Mouse (Mus musculus): ENCODE results near the gene Olfr1065. TPM values are rescaled to one million over a fixed set of nuclear protein-coding genes. Genes with fewer than 3 reads are reported as not detected.

Gene Olfr1065
- polyA plus RNA-seq, 1 experiment from 2014 or later = not detected

Other genes starting within 250 kb of the Olfr1065 start
- not detected in 2 replicates for gene Olfr1045, start 247.6 kb downstream of the Olfr1065 start, polyA plus RNA-seq (2015; fragmentation: Nextera tagmentation; extraction: Ambion mirVana)
- not detected in 2 replicates for gene Olfr1046, start 231.3 kb downstream of the Olfr1065 start, polyA plus RNA-seq (2015; fragmentation: Nextera tagmentation; extraction: Ambion mirVana)
- gene Olfr1047, start 219.2 kb downstream of the Olfr1065 start, polyA plus RNA-seq (2015; fragmentation: Nextera tagmentation; extraction: Ambion mirVana) = not detected in 2 replicates
- not detected in 2 replicates for gene Olfr1048, start 210.3 kb downstream of the Olfr1065 start, polyA plus RNA-seq (2015; fragmentation: Nextera tagmentation; extraction: Ambion mirVana)
- not detected in 2 replicates for gene Olfr1049, start 192.3 kb downstream of the Olfr1065 start, polyA plus RNA-seq (2015; fragmentation: Nextera tagmentation; extraction: Ambion mirVana)
- gene Olfr1051, start 171.5 kb downstream of the Olfr1065 start, polyA plus RNA-seq (2015; fragmentation: Nextera tagmentation; extraction: Ambion mirVana) = not detected in 2 replicates
- not detected in 2 replicates for gene Olfr1052, start 158.1 kb downstream of the Olfr1065 start, polyA plus RNA-seq (2015; fragmentation: Nextera tagmentation; extraction: Ambion mirVana)
- not detected in 2 replicates for gene Olfr1053, start 135.3 kb downstream of the Olfr1065 start, polyA plus RNA-seq (2015; fragmentation: Nextera tagmentation; extraction: Ambion mirVana)
- not detected in 2 replicates for gene Olfr1054, start 115.2 kb downstream of the Olfr1065 start, polyA plus RNA-seq (2015; fragmentation: Nextera tagmentation; extraction: Ambion mirVana)
- gene Olfr1055, start 100.3 kb downstream of the Olfr1065 start, polyA plus RNA-seq (2015; fragmentation: Nextera tagmentation; extraction: Ambion mirVana) = not detected in 2 replicates
- gene Olfr1056, start 88.1 kb downstream of the Olfr1065 start, polyA plus RNA-seq (2015; fragmentation: Nextera tagmentation; extraction: Ambion mirVana) = not detected in 2 replicates
- gene Olfr1057, start 72.2 kb downstream of the Olfr1065 start, polyA plus RNA-seq (2015; fragmentation: Nextera tagmentation; extraction: Ambion mirVana) = not detected in 2 replicates
- gene Olfr1058, start 62.0 kb downstream of the Olfr1065 start, polyA plus RNA-seq (2015; fragmentation: Nextera tagmentation; extraction: Ambion mirVana) = not detected in 2 replicates
- not detected in 2 replicates for gene Olfr1061, start 36.5 kb downstream of the Olfr1065 start, polyA plus RNA-seq (2015; fragmentation: Nextera tagmentation; extraction: Ambion mirVana)
- gene Olfr1062, start 23.8 kb downstream of the Olfr1065 start, polyA plus RNA-seq (2015; fragmentation: Nextera tagmentation; extraction: Ambion mirVana) = not detected in 2 replicates
- not detected in 2 replicates for gene Olfr1066, start 5.7 kb upstream of the Olfr1065 start, polyA plus RNA-seq (2015; fragmentation: Nextera tagmentation; extraction: Ambion mirVana)
- not detected in 2 replicates for gene Olfr228, start 36.8 kb upstream of the Olfr1065 start, polyA plus RNA-seq (2015; fragmentation: Nextera tagmentation; extraction: Ambion mirVana)
- not detected in 2 replicates for gene Olfr1076, start 57.9 kb upstream of the Olfr1065 start, polyA plus RNA-seq (2015; fragmentation: Nextera tagmentation; extraction: Ambion mirVana)
- gene Olfr1079, start 91.9 kb upstream of the Olfr1065 start, polyA plus RNA-seq (2015; fragmentation: Nextera tagmentation; extraction: Ambion mirVana) = not detected in 2 replicates
- gene Olfr1080, start 107.6 kb upstream of the Olfr1065 start, polyA plus RNA-seq (2015; fragmentation: Nextera tagmentation; extraction: Ambion mirVana) = not detected in 2 replicates
- not detected in 2 replicates for gene Olfr1082, start 148.4 kb upstream of the Olfr1065 start, polyA plus RNA-seq (2015; fragmentation: Nextera tagmentation; extraction: Ambion mirVana)
- gene Olfr1084, start 189.1 kb upstream of the Olfr1065 start, polyA plus RNA-seq (2015; fragmentation: Nextera tagmentation; extraction: Ambion mirVana) = not detected in 2 replicates
- not detected in 2 replicates for gene Olfr1085, start 211.4 kb upstream of the Olfr1065 start, polyA plus RNA-seq (2015; fragmentation: Nextera tagmentation; extraction: Ambion mirVana)
- not detected in 2 replicates for gene Olfr1086, start 229.5 kb upstream of the Olfr1065 start, polyA plus RNA-seq (2015; fragmentation: Nextera tagmentation; extraction: Ambion mirVana)
- not detected in 2 replicates for gene Olfr1087, start 247.8 kb upstream of the Olfr1065 start, polyA plus RNA-seq (2015; fragmentation: Nextera tagmentation; extraction: Ambion mirVana)

All from neural tube, embryonic 13.5 days (tissue).